Mouse (Mus musculus) A20 (cell line): Measurements from ENCODE around the gene Cep44.

Experiments used
- DNase-seq: peaks from one replicate; pipeline ENCODE4 v3.0.0-alpha.2; 2011; ENCODE audit warnings: low read depth, low spot score

The Cep44 gene

DNA sequence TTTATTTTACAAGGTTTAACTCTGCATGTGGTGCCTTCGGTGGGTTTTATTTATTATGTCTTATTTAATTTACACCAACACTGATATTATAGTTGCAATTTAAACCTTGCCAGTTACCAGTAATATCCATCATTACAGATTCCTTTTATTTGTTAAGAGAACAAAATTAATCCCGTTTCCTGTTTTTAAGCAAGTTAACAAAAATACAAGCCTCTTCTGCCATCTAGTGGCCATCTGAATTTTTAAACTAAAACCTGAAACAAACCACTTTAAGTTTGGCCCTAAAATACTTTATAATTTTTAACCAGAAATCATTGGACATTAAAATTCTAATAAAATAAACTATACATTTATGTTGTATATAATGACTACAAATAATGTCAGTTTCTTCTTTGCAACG, 64.8 kb downstream of the Cep44 start:
- DNase-seq: peak; percentile 37
